Mouse (Mus musculus) heart, embryonic 10.5 days (tissue): ENCODE results near the gene 6030408B16Rik. TPM values are rescaled to one million over a fixed set of nuclear protein-coding genes. Genes with fewer than 3 reads are reported as not detected.

Source experiments
- DNase-seq: peaks from one replicate; pipeline ENCODE4 v3.0.0-alpha.2; 2017; ENCODE audit warnings: low spot score
- H3K27ac ChIP-seq: fragments of 300-500 bp; sonication (generic); 2 replicates; pipeline ENCODE4 v1.5.1; 2016; ENCODE audit warnings: mild to moderate bottlenecking
- H3K27me3 ChIP-seq: fragments of 300-500 bp; sonication (generic); 2 replicates; pipeline ENCODE4 v1.6.1; 2016; ENCODE audit warnings: mild to moderate bottlenecking; ENCODE audit not compliant: poor library complexity, insufficient read depth, severe bottlenecking
- H3K36me3 ChIP-seq: fragments of 300-500 bp; sonication (generic); 2 replicates; pipeline ENCODE4 v1.6.1; 2016; ENCODE audit warnings: mild to moderate bottlenecking, moderate library complexity
- H3K4me1 ChIP-seq: fragments of 300-500 bp; sonication (generic); 2 replicates; pipeline ENCODE4 v1.6.1; 2016; ENCODE audit warnings: mild to moderate bottlenecking
- H3K4me3 ChIP-seq: fragments of 300-500 bp; sonication (generic); 2 replicates; pipeline ENCODE4 v1.5.1; 2016; ENCODE audit warnings: mild to moderate bottlenecking, moderate library complexity
- H3K9me3 ChIP-seq: fragments of 300-500 bp; sonication (generic); 2 replicates; pipeline ENCODE4 v1.6.1; 2016; ENCODE audit warnings: mild to moderate bottlenecking, moderate library complexity
- WGBS: fragments of 180-500 bp; shearing (Covaris S2); methylation state at CpG from one replicate; pipeline ENCODE4 v1.1.7; 2016; 5-methylcytosine and 5-hydroxymethylcytosine counted together
- polyA plus RNA-seq: library from polyadenylated mRNA; unstranded; fragments of >200 nt; fragmentation: Nextera tagmentation; extraction: Ambion mirVana; gene quantifications from 2 replicates; pipeline ENCODE4 v1.2.1, GENCODE M21; 2016

6030408B16Rik gene
- polyA plus RNA-seq, 1 experiment from 2014 or later: 1.8 TPM

DNA sequence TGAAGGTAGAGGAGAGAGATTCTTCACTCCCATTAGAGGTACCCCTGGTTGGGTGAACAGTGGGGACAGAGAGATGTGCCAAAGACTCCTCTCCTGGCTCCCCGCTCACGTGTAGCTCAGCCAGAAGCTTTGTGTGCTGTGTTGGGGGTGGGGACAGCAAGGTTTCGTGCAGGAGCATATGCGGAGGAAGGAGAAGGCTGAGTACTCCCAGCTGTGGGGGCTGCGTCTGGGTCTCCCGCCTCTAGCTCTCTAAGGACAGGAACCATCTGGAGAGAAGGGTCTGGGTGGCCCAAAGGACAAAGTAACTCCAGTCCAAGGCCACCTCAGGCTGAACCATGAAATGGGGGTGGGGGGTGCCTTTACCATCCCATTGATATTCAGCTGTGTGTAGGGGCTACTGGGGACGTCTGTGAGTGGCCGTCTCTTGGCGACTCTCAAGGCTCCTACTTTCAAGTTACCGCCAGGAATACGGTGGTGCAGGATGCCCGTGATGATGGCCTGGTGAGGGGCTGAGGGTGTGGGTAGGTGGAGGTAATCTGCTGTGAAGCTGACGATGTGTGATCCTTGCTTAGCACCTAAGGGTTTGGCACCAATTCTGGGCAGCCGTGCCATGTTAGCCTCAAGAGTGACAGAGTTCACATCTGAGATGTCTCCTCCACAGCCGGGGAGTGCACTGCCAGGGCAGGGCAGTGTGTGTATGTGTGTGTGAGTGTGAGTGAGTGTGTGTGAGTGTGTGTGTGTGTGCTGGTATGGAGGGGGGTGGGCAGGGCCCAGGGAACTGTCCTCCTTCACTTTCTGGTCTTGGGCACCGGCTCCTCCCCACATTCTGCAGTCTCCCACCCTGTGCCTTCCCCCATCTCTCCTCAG lies 1.2 kb downstream of the 6030408B16Rik start:
- H3K4me3 ChIP-seq: no peak overlapping the region; the same call in 1 of the 2 replicates
- DNase-seq: no peak

DNA sequence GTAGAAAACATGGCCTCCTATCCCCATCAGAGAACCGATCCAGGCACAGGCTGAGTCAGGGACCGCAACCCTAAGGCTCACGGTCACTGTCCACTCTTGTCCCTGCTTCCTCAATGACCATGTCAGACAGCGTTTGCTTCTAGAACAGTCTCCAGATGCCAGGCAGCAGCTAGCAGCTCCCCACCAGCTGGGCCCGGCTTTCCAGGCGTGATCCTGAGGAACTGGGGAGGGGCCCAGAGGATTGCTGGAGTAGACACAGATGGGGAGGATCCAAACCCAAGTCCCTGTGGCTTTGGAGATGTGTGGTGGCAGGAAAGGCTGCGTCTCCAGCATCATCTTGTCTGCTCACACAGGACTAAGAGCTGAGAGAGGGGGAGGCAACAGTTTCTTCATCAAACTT lies 2.1 kb downstream of the 6030408B16Rik start:
- Histone ChIP-seq H3K4me3 (no peak overlapping the region), H3K9me3 (no peaks in the 10 kb centered on the region), H3K27me3 (no peaks in the 10 kb centered on the region), H3K27ac (0 out of 2 replicates have a peak overlapping the region, but pooled peaks have one; percentile 44), H3K4me1 (peaks cover 48% of the 10 kb centered on the region), H3K36me3 (peaks cover 21% of the 10 kb centered on the region)
- DNase-seq: no peak
- WGBS: 74% methylated on average over 7 of the region's 7 CpGs

More for the DNA sequence above, 1.2 kb downstream of the 6030408B16Rik start:
- Histone ChIP-seq H3K27ac (peak overlapping the region; percentile 74), H3K9me3 (no peaks in the 10 kb centered on the region), H3K36me3 (peaks cover 29% of the 10 kb centered on the region), H3K27me3 (no peaks in the 10 kb centered on the region), H3K4me1 (peaks cover 39% of the 10 kb centered on the region)
- WGBS: 52% methylated on average over 16 of the region's 16 CpGs

DNA sequence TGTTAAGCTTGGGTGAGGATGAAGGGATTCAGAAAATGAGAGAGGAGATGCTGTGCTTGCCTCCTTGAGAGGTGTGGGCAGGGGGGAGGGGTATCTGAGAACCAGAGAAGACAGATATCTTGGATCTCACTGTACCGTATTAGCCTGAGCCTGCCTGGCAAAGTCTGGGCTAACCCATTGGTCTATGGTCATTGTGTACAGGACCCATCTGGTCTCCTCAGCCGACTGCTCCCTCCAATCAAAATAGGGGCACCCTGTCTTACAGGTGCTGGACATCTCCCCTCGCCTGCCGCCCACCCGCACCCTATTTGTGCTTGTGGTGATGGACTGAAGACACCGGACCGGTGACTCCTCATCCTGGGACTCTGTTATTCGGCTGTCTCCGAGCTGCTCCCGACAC lies 2.6 kb downstream of the 6030408B16Rik start:
- DNase-seq: no peak
- WGBS: 87% methylated on average over 10 of the region's 10 CpGs
- peaks cover 16% of the 10 kb centered on the region for H3K36me3 ChIP-seq
- peaks cover 51% of the 10 kb centered on the region for H3K4me1 ChIP-seq
- H3K27me3 ChIP-seq: no peaks in the 10 kb centered on the region
- no peak overlapping the region for H3K27ac ChIP-seq
- no peak overlapping the region for H3K4me3 ChIP-seq
- H3K9me3 ChIP-seq: no peaks in the 10 kb centered on the region

DNA sequence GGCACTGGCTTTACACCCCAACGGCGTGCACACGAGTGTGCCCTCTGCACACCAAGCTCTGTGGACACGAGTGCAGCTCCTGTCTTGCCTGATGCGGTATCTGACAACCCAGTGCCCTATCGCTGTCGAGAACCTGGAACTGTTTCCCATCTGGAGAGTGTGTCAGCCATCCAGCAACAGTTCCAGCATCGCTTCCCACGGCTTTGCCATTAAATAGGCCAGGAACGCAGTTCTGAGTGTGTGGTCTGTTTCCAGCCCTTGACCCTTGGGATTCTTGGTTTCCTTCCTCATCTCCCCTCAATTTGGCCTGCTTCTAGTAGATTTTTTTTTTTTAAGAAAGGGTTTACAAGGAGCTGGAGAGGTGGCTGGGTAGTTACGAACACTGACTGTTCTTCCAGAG lies 3.1 kb downstream of the 6030408B16Rik start:
- Histone ChIP-seq H3K4me1 (peaks cover 51% of the 10 kb centered on the region), H3K36me3 (peaks cover 11% of the 10 kb centered on the region), H3K9me3 (no peaks in the 10 kb centered on the region), H3K27me3 (no peaks in the 10 kb centered on the region), H3K4me3 (no peak overlapping the region), H3K27ac (no peak overlapping the region)
- WGBS: 86% methylated on average over 11 of the region's 11 CpGs
- no peak for DNase-seq

DNA sequence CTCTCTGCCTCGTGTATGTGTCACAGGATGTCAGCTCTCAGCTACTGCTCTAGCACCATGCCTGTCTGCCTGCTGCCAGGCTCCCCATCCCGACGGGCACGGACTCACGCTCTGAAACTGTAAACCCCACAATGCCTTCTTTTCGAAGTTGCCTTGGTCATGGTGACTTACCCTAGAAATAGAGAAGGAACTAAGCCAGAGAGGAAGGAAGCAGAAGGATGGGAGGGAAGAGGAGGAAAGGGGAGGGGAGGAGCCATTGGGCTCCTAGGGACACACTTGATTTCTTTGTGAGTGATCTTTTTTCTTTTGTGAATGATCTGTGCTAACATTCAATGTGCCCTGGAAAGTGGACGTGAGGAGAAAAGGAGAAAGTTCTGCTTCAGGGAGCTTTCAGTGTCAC lies 5.0 kb downstream of the 6030408B16Rik start:
- no peak for DNase-seq
- Histone ChIP-seq H3K27me3 (no peaks in the 10 kb centered on the region), H3K36me3 (no peaks in the 10 kb centered on the region), H3K9me3 (no peaks in the 10 kb centered on the region), H3K4me3 (peak overlapping the region; percentile 36), H3K4me1 (peaks cover 44% of the 10 kb centered on the region), H3K27ac (peak overlapping the region; percentile 80; the same call in 1 of the 2 replicates)
- WGBS: 37% methylated on average over 7 of the region's 7 CpGs

DNA sequence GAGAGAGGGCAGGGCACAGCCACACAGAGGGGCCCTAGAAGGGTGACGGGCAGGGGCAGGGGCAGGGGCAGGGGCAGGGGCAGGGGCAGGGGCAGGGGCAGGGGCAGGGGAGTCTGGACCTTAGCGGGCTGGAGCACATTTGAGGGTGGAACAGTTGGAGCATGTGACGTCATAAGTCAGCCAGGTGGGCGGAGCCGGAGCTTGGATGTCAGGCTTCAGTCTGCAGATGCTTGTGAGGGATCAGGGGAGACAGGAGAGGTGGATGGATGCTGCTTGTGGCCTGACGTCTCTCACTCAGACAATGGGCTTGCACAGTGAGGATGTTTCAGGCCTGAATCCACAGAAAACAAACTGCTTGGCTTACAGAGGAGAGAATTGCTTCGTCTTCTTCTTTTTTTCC lies 5.5 kb downstream of the 6030408B16Rik start:
- H3K4me3 ChIP-seq: peak overlapping the region; percentile 36
- H3K27ac ChIP-seq: peak overlapping the region; percentile 80

DNA sequence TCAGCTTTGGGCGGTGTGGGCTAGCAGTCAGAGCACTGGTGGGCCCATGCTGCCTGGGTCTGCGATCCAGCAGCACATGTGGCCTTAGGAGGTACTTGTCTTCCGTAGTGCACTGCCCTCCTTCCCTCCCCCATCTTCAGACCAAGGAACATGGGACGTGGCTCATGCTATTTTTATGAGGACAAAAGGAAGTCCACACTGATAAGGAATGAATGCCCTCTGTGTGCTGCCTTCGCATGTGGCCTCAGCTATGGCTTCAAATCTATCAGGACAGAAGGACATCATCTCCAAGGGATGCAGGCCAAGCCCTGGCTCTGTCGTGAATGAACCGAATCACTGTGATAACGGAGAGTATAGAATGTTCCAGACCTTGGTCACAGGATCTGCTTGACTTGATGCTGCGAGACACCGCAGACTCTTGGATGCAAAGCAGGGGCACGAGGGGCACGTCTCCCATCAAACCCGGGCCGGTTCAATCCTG lies 6.5 kb downstream of the 6030408B16Rik start:
- Histone ChIP-seq H3K36me3 (no peaks in the 10 kb centered on the region), H3K4me1 (peaks cover 28% of the 10 kb centered on the region), H3K27me3 (no peaks in the 10 kb centered on the region), H3K9me3 (no peaks in the 10 kb centered on the region), H3K27ac (peak overlapping the region; percentile 80), H3K4me3 (no peak overlapping the region)
- 55% methylated on average over 14 of the region's 14 CpGs for WGBS
- no peak for DNase-seq

More for the DNA sequence above, 5.5 kb downstream of the 6030408B16Rik start:
- WGBS: 14% methylated on average over 7 of the region's 7 CpGs
- no peaks in the 10 kb centered on the region for H3K27me3 ChIP-seq
- H3K36me3 ChIP-seq: no peaks in the 10 kb centered on the region
- H3K9me3 ChIP-seq: no peaks in the 10 kb centered on the region
- peaks cover 38% of the 10 kb centered on the region for H3K4me1 ChIP-seq
- no peak for DNase-seq

DNA sequence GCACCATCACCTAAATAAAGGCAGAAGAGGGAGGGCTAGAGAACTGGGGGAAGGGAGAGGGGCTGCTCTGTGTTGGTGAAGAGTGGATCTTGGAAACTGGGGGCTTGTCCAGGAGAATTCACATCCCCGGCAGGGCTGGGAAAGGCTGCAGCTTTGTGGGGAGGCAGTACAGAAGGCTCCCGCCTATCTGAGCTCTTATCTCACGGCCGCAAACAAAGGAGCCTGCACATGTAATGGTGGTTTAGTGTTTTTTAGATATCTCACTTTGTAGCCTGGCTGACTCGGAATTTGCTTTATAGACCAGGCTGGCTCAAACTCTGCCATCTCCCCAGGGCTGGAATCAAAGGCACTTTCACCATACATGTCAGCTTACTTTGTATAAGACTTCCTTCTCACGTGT lies 7.1 kb downstream of the 6030408B16Rik start:
- Histone ChIP-seq H3K27me3 (no peaks in the 10 kb centered on the region), H3K4me1 (peaks cover 25% of the 10 kb centered on the region), H3K4me3 (no peak overlapping the region), H3K27ac (peak overlapping the region; percentile 80), H3K9me3 (no peaks in the 10 kb centered on the region), H3K36me3 (no peaks in the 10 kb centered on the region)
- no peak for DNase-seq
- 33% methylated on average over 6 of the region's 6 CpGs for WGBS

DNA sequence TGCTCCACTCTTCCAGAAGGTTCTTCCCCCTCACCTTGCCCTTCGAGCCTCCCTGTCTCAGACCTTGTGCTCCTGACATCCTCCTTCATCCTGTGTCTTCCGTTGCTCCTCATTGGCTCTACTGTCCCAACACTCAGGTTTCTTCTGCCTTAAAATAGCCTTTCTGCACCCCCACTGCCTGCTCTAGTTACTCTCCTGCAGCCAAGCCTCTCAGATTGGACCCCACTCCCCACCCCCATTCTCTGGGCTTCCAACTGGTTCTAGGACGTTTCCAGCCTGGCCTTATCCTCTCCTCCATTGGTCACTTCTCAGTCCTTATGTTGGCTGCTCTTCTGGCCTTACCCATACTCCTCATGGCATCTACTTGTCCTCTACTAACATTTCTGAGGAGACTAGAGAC lies 9.2 kb downstream of the 6030408B16Rik start:
- 69% methylated on average over 3 of the region's 3 CpGs for whole genome bisulfite sequencing
- H3K4me1 ChIP-seq: peaks cover 25% of the 10 kb centered on the region

DNA sequence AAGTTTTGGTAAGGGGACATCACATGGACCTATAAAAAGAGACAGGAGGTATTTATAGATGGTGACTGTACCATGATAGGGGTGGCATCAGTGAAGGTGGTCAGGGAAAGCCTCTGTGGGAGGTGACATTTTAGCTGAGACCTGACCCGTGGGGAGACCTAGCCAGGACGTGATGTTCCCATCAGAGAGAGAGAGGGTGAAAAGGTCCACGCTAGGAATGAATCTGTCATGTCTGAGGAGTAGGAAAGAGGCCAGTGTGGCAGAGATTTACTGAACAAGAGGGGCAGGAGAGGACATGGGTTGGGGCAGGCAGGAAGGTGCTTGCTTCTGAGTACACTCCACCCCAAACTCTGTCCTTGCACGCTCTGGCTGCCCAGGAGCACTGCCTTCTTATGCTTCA lies 10.8 kb downstream of the 6030408B16Rik start:
- no peak overlapping the region for H3K4me3 ChIP-seq
- no peaks in the 10 kb centered on the region for H3K27me3 ChIP-seq
- peaks cover 15% of the 10 kb centered on the region for H3K4me1 ChIP-seq
- H3K9me3 ChIP-seq: no peaks in the 10 kb centered on the region
- DNase-seq: no peak
- H3K27ac ChIP-seq: no peak overlapping the region
- 74% methylated on average over 4 of the region's 4 CpGs for WGBS
- no peaks in the 10 kb centered on the region for H3K36me3 ChIP-seq

More for the DNA sequence above, 9.2 kb downstream of the 6030408B16Rik start:
- Histone ChIP-seq H3K36me3 (no peaks in the 10 kb centered on the region), H3K27ac (no peak overlapping the region), H3K27me3 (no peaks in the 10 kb centered on the region), H3K4me3 (no peak overlapping the region), H3K9me3 (no peaks in the 10 kb centered on the region)
- no peak for DNase-seq

DNA sequence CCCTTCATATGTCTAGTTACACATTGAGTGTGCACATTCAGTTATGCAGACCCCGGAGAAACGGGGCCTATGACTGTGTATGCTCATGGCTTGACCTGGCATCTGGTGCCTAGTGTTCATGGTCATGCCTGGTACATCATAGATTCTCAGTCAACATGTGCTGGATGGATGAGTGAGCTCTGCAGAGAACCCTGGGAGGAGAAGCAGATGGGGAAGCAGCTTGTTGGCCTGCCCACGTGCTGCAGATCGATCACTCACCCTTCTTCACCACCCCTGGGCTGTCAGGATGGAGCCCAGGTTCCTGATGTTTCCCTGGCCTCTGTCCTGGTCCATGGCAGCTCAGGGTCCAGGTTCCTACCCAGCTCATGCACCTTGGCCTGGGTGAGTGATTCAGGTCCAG lies 13.4 kb downstream of the 6030408B16Rik start:
- Histone ChIP-seq H3K9me3 (no peaks in the 10 kb centered on the region), H3K27ac (no peak overlapping the region), H3K36me3 (no peaks in the 10 kb centered on the region), H3K4me1 (peaks cover 12% of the 10 kb centered on the region), H3K27me3 (no peaks in the 10 kb centered on the region), H3K4me3 (no peak overlapping the region)
- 89% methylated on average over 4 of the region's 4 CpGs for WGBS
- DNase-seq: no peak

DNA sequence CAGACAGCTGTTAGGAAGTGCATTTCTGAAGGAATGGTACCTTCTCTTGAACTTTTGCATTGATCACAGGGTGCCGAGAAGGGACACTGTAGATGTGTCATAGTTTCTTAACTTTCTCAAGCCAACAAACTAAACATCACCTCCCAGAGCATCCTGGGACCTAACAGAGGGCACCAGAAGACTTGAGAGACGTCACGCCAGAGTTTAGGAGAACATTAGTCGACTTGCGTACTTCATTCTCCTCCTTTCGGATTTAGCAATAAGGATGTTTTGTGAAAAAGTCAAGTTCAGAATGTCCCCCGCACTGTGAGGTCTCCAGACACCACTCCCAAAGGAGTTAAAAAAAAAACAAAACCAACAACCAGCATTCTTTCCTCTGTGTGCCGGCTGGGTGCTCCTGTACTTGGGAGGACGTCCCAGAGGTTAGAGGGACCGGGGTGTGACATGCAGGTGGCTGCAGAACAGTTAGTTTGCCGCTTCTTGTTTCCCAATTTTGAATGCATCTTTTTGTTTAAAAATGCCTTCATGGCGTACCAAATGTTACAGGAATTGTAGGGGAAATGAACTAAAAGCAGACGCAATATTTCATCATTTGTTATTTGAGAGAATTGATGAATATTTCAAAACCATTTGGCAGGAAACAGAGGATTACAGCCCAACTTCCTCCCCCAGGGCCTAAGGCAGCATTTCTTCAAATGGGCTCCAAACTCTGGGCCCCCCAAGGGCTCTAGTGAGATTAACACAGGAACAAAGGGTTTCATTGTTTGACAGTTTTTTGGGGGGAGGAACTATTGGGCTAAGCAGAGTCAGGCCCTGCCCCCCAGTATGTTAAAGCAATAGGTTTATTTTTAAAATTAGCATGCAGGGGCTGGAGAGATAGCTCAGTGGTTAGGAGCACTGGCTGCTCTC lies 15.7 kb downstream of the 6030408B16Rik start:
- Histone ChIP-seq H3K27ac (no peak overlapping the region), H3K9me3 (no peaks in the 10 kb centered on the region), H3K36me3 (no peaks in the 10 kb centered on the region), H3K4me3 (no peak overlapping the region), H3K4me1 (peaks cover 12% of the 10 kb centered on the region), H3K27me3 (no peaks in the 10 kb centered on the region)
- DNase-seq: no peak
- 63% methylated on average over 13 of the region's 13 CpGs for WGBS

DNA sequence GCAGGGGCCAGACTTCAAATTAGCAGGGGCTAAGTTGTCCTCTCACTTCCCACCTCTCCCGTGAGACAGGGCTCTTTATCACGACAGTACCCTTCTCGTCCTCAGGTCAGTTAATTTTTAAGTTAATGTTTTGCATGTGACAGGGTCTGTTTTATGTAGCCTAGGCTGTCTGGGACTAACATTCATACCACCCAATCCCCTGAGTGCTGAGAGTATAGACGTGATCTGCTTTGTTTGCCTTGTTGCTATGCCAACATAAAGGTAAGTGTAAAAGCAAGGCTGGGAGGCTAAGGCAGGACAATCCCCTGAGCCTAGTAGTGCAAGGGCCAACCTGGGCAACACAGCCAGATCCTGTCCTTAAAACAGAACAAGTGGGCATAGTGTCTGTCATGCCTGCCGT lies 16.5 kb downstream of the 6030408B16Rik start:
- whole genome bisulfite sequencing: 25% methylated on average over 5 of the region's 5 CpGs
- no peaks in the 10 kb centered on the region for H3K9me3 ChIP-seq
- H3K36me3 ChIP-seq: no peaks in the 10 kb centered on the region
- no peaks in the 10 kb centered on the region for H3K27me3 ChIP-seq
- no peak overlapping the region for H3K27ac ChIP-seq
- H3K4me3 ChIP-seq: no peak overlapping the region
- peaks cover 12% of the 10 kb centered on the region for H3K4me1 ChIP-seq
- DNase-seq: no peak
